Mouse (Mus musculus): Measurements from ENCODE around the gene Itpr2. TPM values are rescaled to one million over a fixed set of nuclear protein-coding genes. Genes with fewer than 3 reads are reported as not detected.

Gene Itpr2
- polyA plus RNA-seq, 1 experiment: 10.5 TPM

- H3K4me3 ChIP-seq (ENCODE audit: low read depth, low read length): no peak overlapping the region
- WGBS: 69% methylated on average over 10 of the region's 10 CpGs
- no peaks in the 10 kb centered on the region for H3K36me3 ChIP-seq (ENCODE audit: control insufficient read depth, insufficient read depth, low read length)
- TF ChIP-seq CTCF (IDR thresholded peaks at IDR 0.05; ENCODE audit: extremely low read depth, insufficient read length, insufficient replicate concordance, low read depth, low read length) (no peak), POLR2A (IDR thresholded peaks at IDR 0.05; ENCODE audit: low read depth, low read length) (no peak)
- no peak overlapping the region for H3K27ac ChIP-seq (ENCODE audit: insufficient read depth, low read depth, low read length)
- no peaks in the 10 kb centered on the region for H3K27me3 ChIP-seq (ENCODE audit: control insufficient read depth, insufficient read depth, low read length)
- H3K4me1 ChIP-seq (ENCODE audit: control insufficient read depth, insufficient read depth, insufficient read length, low read length): no peaks in the 10 kb centered on the region; the same call in 1 of the 2 replicates
Observed at GRCm38 (mm10) chr6:146439071-146439818, 62.8 kb downstream of the Itpr2 start.

- H3K4me1 ChIP-seq (ENCODE audit: control insufficient read depth, insufficient read depth, insufficient read length, low read length): no peaks in the 10 kb centered on the region; the same call in 1 of the 2 replicates
- no peaks in the 10 kb centered on the region for H3K36me3 ChIP-seq (ENCODE audit: control insufficient read depth, insufficient read depth, low read length)
- no peak overlapping the region for H3K27ac ChIP-seq (ENCODE audit: insufficient read depth, low read depth, low read length)
- 84% methylated on average over 7 of the region's 7 CpGs for WGBS
- no peak overlapping the region for H3K4me3 ChIP-seq (ENCODE audit: low read depth, low read length)
- TF ChIP-seq POLR2A (IDR thresholded peaks at IDR 0.05; ENCODE audit: low read depth, low read length) (no peak), CTCF (IDR thresholded peaks at IDR 0.05; ENCODE audit: extremely low read depth, insufficient read length, insufficient replicate concordance, low read depth, low read length) (no peak)
- no peaks in the 10 kb centered on the region for H3K27me3 ChIP-seq (ENCODE audit: control insufficient read depth, insufficient read depth, low read length)
Observed at GRCm38 (mm10) chr6:146438057-146438456, 64.0 kb downstream of the Itpr2 start.

GRCm38 (mm10) chr6:146436916-146437496 lies 65.0 kb downstream of the Itpr2 start:
- H3K27ac ChIP-seq (ENCODE audit: insufficient read depth, low read depth, low read length): no peak overlapping the region
- TF ChIP-seq CTCF (IDR thresholded peaks at IDR 0.05; ENCODE audit: extremely low read depth, insufficient read length, insufficient replicate concordance, low read depth, low read length) (no peak), POLR2A (IDR thresholded peaks at IDR 0.05; ENCODE audit: low read depth, low read length) (no peak)
- 78% methylated on average over 12 of the region's 12 CpGs for WGBS

GRCm38 (mm10) chr6:146434217-146434616 lies 67.8 kb downstream of the Itpr2 start:
- no peak for TF ChIP-seq POLR2A (IDR thresholded peaks at IDR 0.05; ENCODE audit: low read depth, low read length)
- no peak for TF ChIP-seq CTCF (IDR thresholded peaks at IDR 0.05; ENCODE audit: extremely low read depth, insufficient read length, insufficient replicate concordance, low read depth, low read length)
- no peaks in the 10 kb centered on the region for H3K27me3 ChIP-seq (ENCODE audit: control insufficient read depth, insufficient read depth, low read length)
- 89% methylated on average over 2 of the region's 2 CpGs for WGBS
- H3K36me3 ChIP-seq (ENCODE audit: control insufficient read depth, insufficient read depth, low read length): no peaks in the 10 kb centered on the region
- no peak overlapping the region for H3K4me3 ChIP-seq (ENCODE audit: low read depth, low read length)
- no peak overlapping the region for H3K27ac ChIP-seq (ENCODE audit: insufficient read depth, low read depth, low read length)
- peaks cover 3% of the 10 kb centered on the region; the same call in 1 of the 2 replicates for H3K4me1 ChIP-seq (ENCODE audit: control insufficient read depth, insufficient read depth, insufficient read length, low read length)

More at GRCm38 (mm10) chr6:146436916-146437496, 65.0 kb downstream of the Itpr2 start:
- H3K4me3 ChIP-seq (ENCODE audit: low read depth, low read length): no peak overlapping the region
- H3K27me3 ChIP-seq (ENCODE audit: control insufficient read depth, insufficient read depth, low read length): no peaks in the 10 kb centered on the region
- peaks cover 3% of the 10 kb centered on the region; the same call in 1 of the 2 replicates for H3K4me1 ChIP-seq (ENCODE audit: control insufficient read depth, insufficient read depth, insufficient read length, low read length)
- no peaks in the 10 kb centered on the region for H3K36me3 ChIP-seq (ENCODE audit: control insufficient read depth, insufficient read depth, low read length)

- TF ChIP-seq CTCF (IDR thresholded peaks at IDR 0.05; ENCODE audit: extremely low read depth, insufficient read length, insufficient replicate concordance, low read depth, low read length) (no peak), POLR2A (IDR thresholded peaks at IDR 0.05; ENCODE audit: low read depth, low read length) (no peak)
- no peak overlapping the region for H3K4me3 ChIP-seq (ENCODE audit: low read depth, low read length)
- no peak overlapping the region for H3K27ac ChIP-seq (ENCODE audit: insufficient read depth, low read depth, low read length)
- no peaks in the 10 kb centered on the region for H3K36me3 ChIP-seq (ENCODE audit: control insufficient read depth, insufficient read depth, low read length)
- H3K27me3 ChIP-seq (ENCODE audit: control insufficient read depth, insufficient read depth, low read length): no peaks in the 10 kb centered on the region
- peaks cover 3% of the 10 kb centered on the region; the same call in 1 of the 2 replicates for H3K4me1 ChIP-seq (ENCODE audit: control insufficient read depth, insufficient read depth, insufficient read length, low read length)
- 27% methylated on average over 8 of the region's 8 CpGs for WGBS
Observed at GRCm38 (mm10) chr6:146432218-146432865, 69.7 kb downstream of the Itpr2 start.

GRCm38 (mm10) chr6:146431777-146432176 lies 70.2 kb downstream of the Itpr2 start:
- Histone ChIP-seq H3K27ac (ENCODE audit: insufficient read depth, low read depth, low read length) (no peak overlapping the region), H3K27me3 (ENCODE audit: control insufficient read depth, insufficient read depth, low read length) (no peaks in the 10 kb centered on the region), H3K4me3 (ENCODE audit: low read depth, low read length) (no peak overlapping the region), H3K4me1 (ENCODE audit: control insufficient read depth, insufficient read depth, insufficient read length, low read length) (peaks cover 3% of the 10 kb centered on the region; the same call in 1 of the 2 replicates), H3K36me3 (ENCODE audit: control insufficient read depth, insufficient read depth, low read length) (no peaks in the 10 kb centered on the region)
- 56% methylated on average over 7 of the region's 7 CpGs for WGBS
- TF ChIP-seq CTCF (IDR thresholded peaks at IDR 0.05; ENCODE audit: extremely low read depth, insufficient read length, insufficient replicate concordance, low read depth, low read length) (no peak), POLR2A (IDR thresholded peaks at IDR 0.05; ENCODE audit: low read depth, low read length) (no peak)
